Mouse (Mus musculus) left cerebral cortex, postnatal 36 days (tissue): ENCODE measurements around the gene Pex26. TPM values are rescaled to one million over a fixed set of nuclear protein-coding genes. Genes with fewer than 3 reads are reported as not detected.

Experiments
- DNase-seq, 2 experiments: peaks; one replicate each; pipeline ENCODE4 v3.0.0; 2021 to 2022; ENCODE audit warnings: low spot score in 2 of 2, mixed read lengths in 1 of 2
- intact Hi-C: fragments of 180-260 bp; cut with DNase I; formaldehyde crosslinking; loops from one replicate; pipeline ENCODE4 v1.15.1; 2025
- total RNA-seq, 2 experiments: library from RNA; stranded (reverse); gene quantifications; 2 replicates each; pipeline ENCODE4 v1.2.3; 2021

Gene Pex26
- total RNA-seq, 2 experiments from 2014 or later = 14.4 to 14.5 TPM

GRCm38 (mm10) chr6:121194956-121195731, 11.7 kb downstream of the Pex26 start:
- DNase-seq = peak in 1 of 2 experiments; percentile 53
- intact Hi-C loops = no loop called here

GRCm38 (mm10) chr6:121197807-121198365, 14.4 kb downstream of the Pex26 start:
- no peak for DNase-seq
- intact Hi-C loops = no loop called here

- no peak for DNase-seq
- intact Hi-C loops = no loop called here
These were observed 17.0 kb downstream of the Pex26 start for GRCm38 (mm10) chr6:121200458-121200857.

DNA sequence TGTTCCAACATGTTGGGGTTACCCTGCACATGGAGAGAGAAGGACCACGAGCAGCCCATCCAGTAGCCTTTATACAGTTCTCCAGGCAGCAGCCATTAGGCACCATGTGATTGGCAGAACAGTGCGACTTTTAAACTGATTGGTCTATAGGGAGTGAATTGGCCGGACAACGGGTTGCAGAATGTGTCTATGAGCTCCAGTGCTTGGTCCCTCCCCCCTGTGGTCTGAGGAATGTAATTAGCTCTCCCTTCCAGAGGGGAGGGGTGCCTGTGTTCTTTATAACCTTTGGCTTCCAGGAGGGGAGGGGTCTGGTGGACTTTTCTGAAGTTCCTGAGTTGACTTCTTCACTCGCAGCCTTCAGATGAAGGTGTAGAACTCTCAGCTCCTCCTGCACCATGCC, 18.6 kb downstream of the Pex26 start:
- intact Hi-C loops = no loop called here
- no peak for DNase-seq

GRCm38 (mm10) chr6:121206481-121206880, 23.0 kb downstream of the Pex26 start:
- intact Hi-C loops = no loop called here
- no peak for DNase-seq

- intact Hi-C loops = no loop called here
- no peak for DNase-seq
These were observed 26.1 kb downstream of the Pex26 start for GRCm38 (mm10) chr6:121209584-121209983.

- peak; percentile 65 to 76 for DNase-seq
- intact Hi-C loops = no loop called here
These were observed 26.9 kb downstream of the Pex26 start, which contains the start of gene Tuba8 for GRCm38 (mm10) chr6:121210149-121210925. Gene Tuba8 (plus strand): TSS chr6:121210696.

DNA sequence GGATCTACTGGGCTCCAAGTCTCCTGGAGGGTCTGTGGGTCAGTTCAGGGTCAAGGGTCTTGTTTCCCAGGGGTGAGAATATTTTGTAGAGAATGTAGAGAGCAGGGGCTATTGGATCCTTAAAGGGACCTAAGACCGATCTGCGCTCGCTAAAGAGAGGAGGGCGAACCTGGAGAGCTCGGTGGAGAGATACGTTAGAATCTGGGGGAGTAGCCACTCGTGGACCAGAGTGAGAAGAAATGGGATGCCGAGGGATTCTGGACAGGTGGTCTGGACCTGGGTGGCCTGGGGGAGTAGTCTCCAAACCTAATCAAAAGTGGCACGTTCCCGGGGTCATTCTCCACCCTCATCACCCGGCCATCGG, 27.4 kb downstream of the Pex26 start:
- intact Hi-C loops = no loop called here
- DNase-seq = no peak

GRCm38 (mm10) chr6:121211743-121212142, 28.3 kb downstream of the Pex26 start:
- intact Hi-C loops = no loop called here
- DNase-seq = no peak

GRCm38 (mm10) chr6:121212988-121213387, 29.5 kb downstream of the Pex26 start:
- no peak for DNase-seq
- intact Hi-C loops = no loop called here

DNA sequence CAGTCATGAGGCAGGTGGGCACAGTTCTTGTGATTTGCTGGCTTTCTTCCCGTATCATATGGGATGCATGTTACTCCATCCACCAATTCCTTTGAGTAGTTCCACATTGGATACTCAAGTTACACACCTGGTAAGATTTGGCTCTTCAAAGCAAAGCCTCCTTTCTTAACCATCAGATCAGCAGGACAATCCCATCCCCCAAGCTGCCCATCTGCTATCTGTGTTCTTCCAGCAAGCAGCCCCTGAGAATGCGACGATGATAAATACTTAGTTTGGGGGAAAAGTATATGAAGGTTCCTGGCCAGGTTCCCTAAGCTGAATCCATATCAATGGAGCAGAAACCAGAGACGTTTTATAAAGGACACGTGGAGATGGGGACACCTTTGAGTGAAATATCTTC, 30.8 kb downstream of the Pex26 start:
- intact Hi-C loops = no loop called here
- no peak for DNase-seq

DNA sequence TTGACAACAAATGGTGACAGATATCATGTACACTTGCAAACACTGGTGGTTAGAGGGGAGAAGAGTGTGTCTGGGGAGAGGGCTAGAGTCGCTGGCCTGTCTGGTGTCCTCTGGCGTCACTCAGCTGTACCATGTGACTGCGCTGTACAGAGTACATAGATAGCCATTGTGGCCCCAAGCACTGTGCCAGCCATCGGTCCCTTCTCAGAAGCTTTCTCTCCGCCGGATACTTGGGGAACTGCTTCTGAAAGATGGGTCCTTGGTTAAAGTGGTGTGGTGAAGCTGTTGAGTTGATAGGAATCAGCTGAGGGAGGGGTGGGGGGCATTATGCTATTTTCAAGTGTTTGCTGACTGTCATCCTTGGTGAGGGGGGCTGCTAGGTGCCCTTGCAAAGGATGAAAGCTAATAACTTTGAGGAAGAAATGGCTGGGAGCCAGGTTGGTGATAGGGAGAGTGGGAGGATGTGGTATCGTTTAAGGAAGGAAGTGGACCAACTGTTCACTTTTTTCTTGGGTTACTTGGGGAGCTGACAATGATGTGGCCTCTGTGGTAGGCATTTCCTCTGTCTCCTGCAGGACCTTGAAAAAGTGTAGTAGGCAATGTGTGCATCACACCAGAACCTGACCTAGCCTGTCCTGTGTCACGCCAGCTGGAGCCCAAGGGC, 31.3 kb downstream of the Pex26 start:
- DNase-seq = no peak
- intact Hi-C loops = no loop called here

DNA sequence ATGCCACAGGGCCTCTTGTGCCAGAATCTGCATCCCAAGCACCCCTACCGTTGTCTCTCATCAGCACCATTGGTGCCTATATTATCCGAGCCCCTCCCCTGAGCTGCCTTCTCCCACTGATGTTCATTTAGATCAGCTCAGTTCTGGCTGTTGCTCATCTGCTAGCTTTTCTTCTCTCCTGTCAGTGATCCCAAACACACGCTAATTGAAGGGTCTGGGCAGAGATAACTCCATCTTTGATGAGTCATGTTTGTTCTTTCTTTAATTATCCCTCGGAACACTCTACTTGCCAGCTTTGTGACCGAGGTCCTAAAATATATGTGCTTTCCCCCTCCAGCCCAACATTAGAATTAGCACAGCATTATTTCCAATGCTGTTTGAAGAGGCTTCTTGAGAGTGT, 31.9 kb downstream of the Pex26 start:
- intact Hi-C loops = no loop called here
- DNase-seq = no peak

DNA sequence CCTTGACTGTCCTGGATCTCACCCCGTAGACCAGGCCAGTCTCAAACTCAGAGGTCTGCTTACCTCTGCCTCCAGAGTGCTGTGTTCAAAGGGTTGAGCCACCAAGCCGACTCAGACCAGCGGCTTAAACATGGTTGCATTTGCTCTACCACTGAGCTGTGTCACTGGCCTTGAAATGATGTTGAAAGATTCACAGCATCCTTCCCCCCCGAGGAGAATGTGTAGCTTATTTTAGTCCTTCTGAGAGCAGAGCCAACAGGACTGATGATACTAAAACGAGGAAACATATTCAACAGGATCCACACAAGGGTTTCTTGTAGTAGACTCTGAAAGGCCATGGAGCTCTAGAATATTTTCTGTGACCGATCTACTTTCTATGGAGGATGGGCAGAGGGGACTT, 32.4 kb downstream of the Pex26 start:
- no peak for DNase-seq
- intact Hi-C loops = no loop called here

DNA sequence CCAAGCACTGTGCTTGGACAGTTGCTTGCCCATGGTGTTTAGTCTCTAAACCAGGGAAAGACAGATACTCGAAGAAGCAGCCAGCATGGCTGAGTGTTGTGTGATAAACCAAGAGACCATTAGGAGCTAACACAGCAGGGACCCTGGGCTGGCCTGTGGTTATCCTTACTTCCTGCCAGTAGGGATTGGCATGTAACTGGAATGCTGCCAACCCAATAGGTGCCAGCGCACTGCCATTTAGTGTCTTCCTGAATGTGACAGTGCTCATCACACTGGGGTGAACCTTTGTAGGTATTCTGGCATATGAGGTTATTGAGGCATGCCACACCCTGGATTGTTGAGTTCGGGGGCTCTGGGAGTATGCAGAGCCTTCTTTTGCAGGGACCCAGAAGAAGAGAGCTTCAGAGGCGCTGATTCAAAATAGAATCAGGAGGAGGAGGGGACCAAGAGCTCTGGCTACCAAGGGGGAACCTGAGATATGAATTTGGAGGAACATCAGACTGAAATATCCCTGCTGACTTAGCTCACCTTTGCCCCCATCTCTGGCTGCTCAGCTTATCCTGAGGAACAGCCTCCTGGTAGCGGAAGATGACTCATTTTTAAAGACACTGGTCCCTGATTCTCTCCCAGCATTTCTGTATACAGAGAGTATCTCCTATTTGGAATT, 33.3 kb downstream of the Pex26 start:
- intact Hi-C loops = no loop called here
- DNase-seq = no peak

DNA sequence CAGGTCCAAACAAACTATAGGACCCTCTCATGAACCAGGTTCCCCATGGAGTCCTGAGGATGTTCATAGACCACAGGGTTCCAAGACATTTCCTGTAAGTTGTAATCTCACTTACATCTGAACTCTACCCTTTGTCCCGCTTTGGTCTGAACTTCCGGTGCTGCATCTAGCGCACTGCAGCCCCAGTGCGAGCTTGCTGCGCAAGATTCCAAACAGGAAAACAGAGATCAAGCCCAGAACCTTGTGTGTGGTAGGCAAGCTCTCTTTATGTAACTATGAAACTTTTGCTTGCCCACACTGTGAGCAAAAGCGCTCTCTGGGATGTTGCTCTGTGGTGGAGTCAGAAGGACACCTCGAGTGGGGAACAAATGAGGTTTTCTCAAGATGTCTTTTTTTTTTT, 34.5 kb downstream of the Pex26 start:
- no peak for DNase-seq
- intact Hi-C loops = no loop called here

- DNase-seq = no peak
- intact Hi-C loops = no loop called here
These were observed 35.9 kb downstream of the Pex26 start for GRCm38 (mm10) chr6:121219406-121219805.

DNA sequence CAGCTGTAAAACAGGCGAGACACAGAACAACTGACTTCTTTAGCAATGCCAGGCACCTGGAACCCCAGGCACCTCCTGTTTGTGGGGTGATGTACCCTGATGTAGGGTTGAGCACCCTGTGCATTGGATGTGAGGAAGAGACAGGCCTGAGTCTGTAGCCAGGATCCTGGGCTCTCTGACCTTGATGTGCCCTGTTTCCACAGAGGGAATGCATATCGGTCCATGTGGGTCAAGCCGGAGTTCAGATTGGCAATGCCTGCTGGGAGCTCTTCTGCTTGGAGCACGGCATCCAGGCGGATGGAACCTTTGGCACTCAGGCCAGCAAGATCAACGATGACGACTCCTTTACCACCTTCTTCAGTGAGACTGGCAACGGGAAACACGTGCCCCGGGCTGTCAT, 36.7 kb downstream of the Pex26 start:
- DNase-seq = no peak
- intact Hi-C loops = no loop called here

DNA sequence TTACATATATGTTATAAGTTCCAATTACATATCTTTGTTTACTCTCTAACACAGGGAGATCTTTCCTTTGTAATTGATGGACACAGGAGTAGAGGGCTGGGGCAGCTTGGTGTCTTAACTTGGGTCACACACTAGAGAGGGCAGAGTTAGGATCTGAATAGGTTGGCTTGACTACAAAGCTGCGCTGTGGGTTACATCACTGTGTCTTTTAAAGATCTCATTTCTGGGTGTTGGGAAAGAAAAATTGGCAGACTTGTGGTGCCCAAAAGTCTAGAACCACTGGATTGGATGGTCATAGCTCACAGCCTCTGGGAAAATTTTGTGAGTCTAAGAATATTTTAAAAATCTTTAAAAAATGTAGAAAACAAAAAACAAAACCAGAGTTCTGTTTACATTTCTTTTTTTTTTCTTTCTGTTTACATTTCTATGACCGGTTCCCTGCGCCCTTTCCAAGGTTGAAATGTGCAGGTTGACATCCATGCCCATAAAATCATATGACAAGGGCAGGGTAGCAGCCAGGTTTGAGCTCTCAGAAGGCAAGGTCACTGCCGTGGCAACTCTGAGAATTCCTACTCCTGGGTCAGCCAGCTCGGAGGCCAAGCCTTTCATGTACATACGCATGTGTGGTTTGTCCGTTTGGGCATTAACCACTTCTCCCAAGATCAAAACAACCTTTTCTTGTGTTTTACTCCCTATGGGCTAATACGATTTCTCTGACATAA, 38.6 kb downstream of the Pex26 start:
- intact Hi-C loops = no loop called here
- DNase-seq = no peak
